Mouse (Mus musculus) gonadal fat pad, adult 2 months (tissue): ENCODE measurements around the gene Prm1. TPM values are rescaled to one million over a fixed set of nuclear protein-coding genes. Genes with fewer than 3 reads are reported as not detected.
A peak's percentile ranks its signal among the peaks of the same experiment; 100 is the strongest.
"Not testable (repeated sequence)": the region's sequence is repeated elsewhere in the genome, so short reads cannot be mapped to it uniquely, and the experiment has no call there.

Source experiments
- DNase-seq: peaks from one replicate; pipeline ENCODE4 v3.0.0-alpha.2; 2012; ENCODE audit warnings: low read depth
- polyA plus RNA-seq: library from polyadenylated mRNA; depleted of rRNA; stranded (reverse); fragments of >200 nt; gene quantifications from 2 replicates; pipeline ENCODE4 v1.2.3, GENCODE M21; 2012; rRNA removed

The Prm1 gene
- 50.4 and 109 TPM in 2 replicates for polyA plus RNA-seq

DNA sequence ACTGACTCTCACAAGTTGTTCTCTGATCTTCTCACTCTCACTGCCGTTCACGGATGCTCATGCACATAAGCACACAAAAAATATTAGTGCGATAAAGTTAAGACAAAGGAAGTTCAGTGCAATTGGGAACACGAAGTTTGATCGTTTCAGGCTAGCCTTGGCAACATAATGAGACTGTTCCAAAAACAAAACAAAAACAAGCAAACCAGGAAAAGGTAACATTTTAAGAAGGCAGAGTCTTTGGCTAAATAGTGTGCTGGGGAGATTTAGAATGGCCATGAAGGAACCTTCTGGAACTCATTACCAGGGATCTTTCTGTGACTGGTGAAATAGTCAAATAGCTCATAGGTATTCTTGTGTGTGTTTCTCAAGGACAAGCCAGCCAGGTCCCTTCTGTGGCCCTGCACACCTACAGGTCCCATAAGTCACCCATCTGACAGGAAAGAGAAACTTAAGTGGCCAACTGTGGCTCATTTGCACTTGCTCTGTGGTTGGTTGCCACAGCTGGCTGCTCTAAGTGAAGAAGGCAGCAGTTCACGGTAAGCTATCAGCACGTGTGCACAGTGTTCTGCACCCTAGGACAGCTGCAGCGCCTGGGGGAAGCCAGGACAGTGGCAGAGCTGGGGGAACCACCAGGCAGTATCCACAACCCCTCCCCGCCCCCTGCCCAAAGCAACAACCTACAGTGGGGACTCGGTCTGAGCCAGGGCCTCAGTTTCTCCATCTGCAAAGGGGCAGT lies at the start of gene Prm1:
TSS of gene Prm1 (minus strand) at position 51 of the 739 bp plus-strand sequence.
- no peak for DNase-seq

- DNase-seq: not testable (repeated sequence)
These were observed 46.6 kb upstream of the Prm1 start for GRCm38 (mm10) chr16:10852216-10852615.

DNA sequence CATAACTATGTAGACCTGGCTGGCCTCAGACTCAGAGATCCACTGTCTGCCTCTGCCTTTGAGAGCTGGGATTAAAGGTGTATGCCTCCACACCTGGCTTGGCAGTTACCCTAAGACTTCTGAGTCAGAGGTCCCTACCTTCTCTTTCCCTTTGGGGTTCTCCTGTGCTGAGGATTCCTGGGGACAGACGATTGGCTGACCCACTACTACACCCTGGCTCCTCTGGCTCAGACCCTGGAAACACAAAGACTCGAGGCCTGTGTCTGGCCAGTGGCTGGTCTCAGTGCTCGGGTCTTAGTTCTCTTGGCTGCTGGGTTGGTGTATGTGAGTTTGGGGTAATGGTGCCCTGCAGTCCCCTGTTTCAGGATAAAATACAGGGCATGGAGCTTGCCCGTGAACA lies 45.3 kb upstream of the Prm1 start:
- DNase-seq: no peak

DNA sequence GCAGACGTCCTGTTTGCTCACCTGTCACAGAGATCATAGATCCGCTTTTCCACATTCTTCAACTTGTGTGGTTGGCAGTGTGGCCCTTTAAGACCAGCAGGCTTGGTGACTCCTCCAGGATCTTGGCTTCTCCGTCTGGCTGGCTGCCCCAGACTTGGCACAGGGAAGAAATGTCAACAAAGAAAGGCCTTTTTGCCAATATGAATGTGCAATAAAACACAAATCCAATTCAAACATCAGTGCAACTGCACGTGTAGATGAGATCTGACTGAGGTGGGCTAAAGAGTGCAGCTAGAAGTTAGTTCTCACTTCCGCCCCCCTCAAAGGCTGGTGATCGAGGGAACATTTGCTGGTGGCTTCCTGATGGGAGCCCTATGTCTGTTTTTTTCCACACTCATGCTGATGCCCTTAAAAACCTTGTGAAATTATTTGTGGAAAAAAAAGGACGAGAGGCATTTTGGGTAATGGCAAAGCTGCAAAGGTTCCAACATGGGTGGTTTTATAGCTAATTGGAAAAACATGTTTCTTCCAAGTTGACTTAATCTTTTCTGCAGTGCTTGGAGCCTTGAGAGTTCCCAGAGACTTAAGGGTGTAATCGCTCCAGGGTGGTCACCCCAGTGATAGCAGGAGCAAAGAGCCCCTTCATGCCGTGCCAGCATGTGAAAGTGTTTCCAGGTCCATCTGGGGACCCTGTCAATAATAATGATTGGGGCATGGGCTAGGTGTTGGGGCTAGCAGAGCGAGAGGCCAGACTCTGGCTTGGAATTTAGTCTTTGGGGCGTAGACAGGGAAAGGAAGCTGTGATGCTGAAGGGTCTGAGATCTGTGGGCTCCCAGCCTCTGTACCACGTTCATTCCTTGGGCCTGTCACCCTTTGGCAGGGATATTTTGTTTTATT lies 44.6 kb upstream of the Prm1 start:
- no peak for DNase-seq

GRCm38 (mm10) chr16:10846503-10846902 lies 40.9 kb upstream of the Prm1 start:
- DNase-seq: no peak

- DNase-seq: no peak
These were observed 40.3 kb upstream of the Prm1 start for GRCm38 (mm10) chr16:10845952-10846351.

DNA sequence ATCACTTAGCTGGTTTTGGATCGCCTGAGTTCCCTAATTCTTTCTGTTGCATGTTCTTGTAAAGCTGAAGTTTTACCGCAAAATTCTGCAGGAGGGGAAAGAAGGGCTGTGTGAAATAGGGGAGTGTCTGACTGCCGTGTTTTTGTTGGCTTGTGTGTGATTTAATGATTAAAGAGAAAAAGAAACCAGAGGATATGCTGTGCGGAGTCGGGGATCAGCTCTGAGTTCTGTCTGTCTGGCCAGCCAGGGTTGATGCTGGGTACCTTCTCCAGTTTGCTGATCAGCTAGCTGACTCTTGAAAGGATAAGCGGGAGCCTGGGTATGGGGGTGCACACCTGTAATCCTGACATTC lies 38.7 kb upstream of the Prm1 start:
- no peak for DNase-seq

GRCm38 (mm10) chr16:10843486-10844318 lies 38.1 kb upstream of the Prm1 start:
- no peak for DNase-seq

DNA sequence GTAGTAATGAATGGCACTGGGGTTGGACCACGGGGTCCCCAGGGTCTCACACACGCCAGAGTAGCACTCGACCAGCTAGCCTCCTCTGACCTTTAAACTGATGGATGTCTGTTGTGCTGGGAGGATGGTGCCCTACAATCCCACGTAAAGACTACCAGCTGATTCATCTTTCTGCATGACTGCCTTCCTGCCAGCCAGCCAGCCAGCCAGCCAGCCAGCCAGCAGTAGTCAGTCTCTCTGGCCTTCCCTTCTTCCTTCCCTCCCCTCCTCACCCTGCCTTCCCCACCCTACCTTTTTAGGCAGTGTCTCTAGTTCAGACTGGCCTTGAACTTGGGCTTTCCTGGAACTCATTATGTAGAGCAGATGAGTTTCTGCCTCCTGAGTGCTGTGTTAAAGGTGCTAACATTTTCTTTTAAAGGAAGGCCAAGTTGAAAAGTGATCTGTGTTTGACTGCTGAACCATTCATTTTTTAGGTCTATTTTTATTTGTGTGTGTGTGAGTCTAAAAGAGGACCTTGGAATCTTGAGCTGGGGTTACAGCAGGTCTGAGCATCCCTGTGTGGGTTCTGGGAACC lies 36.7 kb upstream of the Prm1 start:
- DNase-seq: no peak

DNA sequence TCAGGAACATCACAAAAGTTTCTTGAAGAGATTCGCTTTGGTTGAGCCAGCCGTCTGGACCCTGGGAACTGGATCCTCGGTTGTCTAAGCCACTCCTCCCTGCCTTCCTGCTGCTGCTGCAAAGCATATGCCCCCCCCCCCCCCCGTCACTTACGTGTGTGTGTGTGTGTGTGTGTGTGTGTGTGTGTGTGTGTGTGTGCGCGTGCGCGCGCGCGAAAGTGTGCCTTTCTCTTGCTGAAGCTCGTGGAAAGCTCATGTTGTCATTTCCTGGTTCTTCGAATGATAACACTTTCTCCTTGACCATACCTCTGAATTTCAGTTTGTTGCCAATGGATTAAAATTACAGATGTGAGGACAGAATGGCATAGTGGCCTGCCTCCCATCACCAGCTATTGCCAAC lies 34.4 kb upstream of the Prm1 start:
- no peak for DNase-seq

- DNase-seq: peak; percentile 95
These were observed 33.0 kb upstream of the Prm1 start for GRCm38 (mm10) chr16:10838487-10839245.

DNA sequence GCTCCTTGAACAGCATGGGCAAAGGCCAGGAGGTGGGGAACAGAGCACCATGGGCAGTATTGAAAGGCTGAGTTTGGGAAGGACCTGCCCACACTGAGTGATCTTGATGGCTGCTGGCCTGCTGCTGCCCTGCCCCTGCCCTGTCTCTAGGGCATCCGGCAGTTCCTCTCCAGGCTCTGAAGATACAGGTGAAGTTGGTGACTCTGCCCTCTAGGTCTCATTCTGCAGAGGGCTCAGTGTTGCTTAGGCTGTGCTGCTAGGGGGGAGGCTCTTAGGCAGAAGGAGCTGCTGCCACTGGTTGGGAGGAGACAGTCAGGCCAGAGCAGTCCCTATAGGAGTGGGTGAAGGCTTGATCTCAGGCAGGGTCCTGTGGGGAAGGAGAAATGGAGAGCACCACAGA lies 32.3 kb upstream of the Prm1 start:
- no peak for DNase-seq

DNA sequence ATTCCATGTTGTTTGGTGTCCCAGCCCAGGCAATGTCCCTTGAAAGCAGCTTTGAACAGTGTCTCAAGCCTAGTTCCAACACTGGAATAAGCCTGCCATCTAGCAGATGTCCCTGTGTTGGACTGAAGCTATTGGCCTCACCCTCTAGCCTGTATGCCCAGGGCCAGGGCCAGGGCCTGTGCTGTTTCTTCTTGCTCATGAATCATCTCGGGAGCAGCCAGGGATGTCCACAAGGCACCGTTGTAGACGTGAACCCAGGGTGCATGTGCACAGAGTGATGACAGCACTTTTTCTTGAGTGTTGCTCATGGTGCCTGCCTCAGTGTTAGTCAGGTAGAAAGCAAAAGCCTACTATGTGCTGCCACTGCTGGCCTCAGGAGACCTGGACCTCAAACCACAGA lies 31.6 kb upstream of the Prm1 start:
- no peak for DNase-seq

- DNase-seq: no peak
These were observed 30.7 kb upstream of the Prm1 start for GRCm38 (mm10) chr16:10836388-10836787.

- no peak for DNase-seq
These were observed 29.4 kb upstream of the Prm1 start, which contains the start of gene Rmi2 for GRCm38 (mm10) chr16:10834911-10835587. Gene Rmi2, plus strand, starts transcription at chr16:10835059.

DNA sequence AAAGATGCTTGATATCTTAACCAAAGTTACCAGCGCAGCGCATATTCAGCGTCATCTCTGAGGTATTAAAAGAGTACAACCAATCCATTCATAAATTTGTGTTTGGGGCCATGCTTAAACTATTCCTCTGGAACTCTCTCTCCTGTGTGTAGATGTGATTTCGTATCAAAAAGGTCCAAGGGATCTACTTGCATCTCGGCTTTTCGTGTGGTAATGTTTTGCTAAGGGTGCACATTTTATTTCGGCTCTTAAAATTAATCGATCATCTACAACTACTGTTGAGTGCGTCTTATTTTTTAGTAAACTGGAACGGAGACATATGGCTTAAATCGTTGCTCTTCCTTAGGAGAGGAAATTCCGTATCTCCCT lies 28.9 kb upstream of the Prm1 start:
- DNase-seq: no peak

DNA sequence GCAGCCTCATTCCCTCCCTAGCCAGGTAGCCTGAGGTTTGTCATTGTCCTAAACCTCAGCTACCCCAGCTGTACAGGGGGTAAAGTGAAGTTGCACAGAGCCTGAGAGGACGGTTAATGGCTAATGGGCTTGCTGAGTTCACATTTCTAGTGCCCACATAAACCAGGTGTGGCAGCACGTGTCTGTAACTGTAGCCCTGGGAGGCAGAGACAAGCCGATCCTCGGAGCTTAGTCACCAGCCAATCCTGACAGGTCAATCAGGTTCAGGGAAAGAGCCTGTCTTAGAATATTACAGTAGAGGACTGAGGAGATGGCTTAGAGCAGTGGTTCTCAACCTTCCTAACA lies 22.8 kb upstream of the Prm1 start:
- no peak for DNase-seq

DNA sequence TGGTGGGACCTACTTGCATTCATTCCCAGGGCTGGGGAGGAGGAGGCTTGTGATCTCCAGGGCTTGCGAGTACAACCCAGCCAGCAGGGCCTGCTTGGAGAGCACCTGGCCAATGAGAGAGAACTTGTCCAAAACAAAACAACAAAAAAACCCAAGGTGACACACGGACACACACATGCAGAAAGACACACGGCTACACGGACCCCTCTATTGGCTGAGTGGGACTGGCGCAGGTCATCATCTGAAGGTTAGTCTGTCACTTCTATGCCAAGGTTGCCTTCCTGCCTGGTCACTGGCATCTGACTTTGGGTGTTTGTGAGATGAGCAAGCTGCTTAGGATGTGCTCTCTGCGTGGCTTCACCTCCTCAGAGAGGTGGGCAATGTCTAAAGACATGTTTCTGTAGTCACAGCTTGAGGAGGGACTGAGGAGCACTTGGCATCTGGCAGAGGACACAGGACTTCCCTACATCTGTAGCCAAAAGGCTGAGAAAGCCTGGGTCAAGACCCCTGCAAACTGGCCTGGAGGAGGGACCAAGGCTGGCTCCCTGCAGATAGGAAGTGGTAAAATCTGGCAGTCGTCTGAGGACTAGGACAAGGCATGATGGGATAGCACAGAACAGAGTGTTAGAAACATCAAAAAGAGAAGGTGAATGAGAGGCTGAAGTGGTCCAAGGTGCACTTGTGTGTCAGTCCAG lies 22.3 kb upstream of the Prm1 start:
- no peak for DNase-seq

DNA sequence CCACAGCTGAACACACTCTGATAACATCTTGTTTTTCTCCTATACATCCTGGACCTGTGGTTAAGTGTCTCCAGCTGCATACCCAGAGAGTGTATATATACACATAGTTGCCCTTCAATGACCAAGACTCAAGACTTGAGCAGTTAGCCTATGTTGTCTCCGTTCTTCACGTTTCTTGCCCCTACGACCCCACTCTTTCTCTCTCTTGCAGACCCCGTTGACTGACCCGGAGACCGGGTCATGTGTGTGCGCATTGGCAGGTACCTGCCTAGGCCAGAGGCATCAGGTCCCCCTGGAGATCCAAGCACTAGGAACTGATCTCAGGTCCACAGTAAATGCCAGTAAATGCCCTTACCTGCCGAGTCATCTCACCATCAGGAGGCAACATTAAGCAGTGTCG lies 21.6 kb upstream of the Prm1 start:
- no peak for DNase-seq

GRCm38 (mm10) chr16:10825840-10826239 lies 20.2 kb upstream of the Prm1 start:
- no peak for DNase-seq
